Mouse (Mus musculus) E14TG2a.4 (cell line): ENCODE data around the gene Acad11.

Source experiments
- CTCF ChIP-seq: conservative IDR thresholded peaks from 2 replicates; pipeline ENCODE4 v1.5.1; 2014; ENCODE audit warnings: low read length
- NANOG ChIP-seq: IDR thresholded peaks from 2 replicates; pipeline ENCODE4 v1.6.1; 2014; ENCODE audit warnings: borderline replicate concordance, low read length, mixed read lengths

DNA sequence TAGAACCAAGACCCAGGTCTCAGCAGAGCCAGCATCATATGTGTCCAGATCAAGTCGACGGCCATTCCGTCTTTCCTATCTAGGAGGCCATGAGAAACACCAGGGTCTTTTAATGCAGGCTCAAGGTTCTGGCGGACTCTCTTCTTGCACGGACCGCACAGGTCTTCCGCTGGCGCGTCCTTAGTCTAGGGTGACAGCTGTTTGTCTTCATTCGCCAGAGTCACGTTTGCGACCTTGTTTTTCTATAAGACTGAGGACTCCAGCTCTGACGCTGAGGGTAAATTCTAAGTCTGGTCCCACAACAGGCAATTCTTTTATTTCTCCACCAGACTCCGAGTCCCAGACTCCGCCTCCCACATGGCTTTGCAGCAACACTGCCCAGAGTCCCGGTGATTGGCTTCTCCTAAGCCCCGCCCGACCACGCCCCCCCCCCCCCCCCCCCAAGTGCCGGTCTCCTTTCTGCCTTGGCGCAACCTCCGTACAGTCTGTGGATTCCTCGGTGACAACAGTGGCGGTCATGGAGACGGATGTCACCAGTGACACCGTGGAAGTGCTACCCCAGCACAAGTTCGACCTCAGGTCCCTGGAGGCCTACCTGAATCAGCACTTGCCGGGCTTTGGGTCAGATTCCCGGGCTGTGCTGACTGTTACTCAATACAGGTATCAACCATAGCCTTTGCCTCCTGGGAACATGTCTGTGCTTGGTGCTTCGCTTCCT, at the start of gene Acad11:
- no peak for TF ChIP-seq CTCF
- TF ChIP-seq NANOG, result no peak
